Mouse (Mus musculus): Measurements from ENCODE around the gene Mus81. TPM values are rescaled to one million over a fixed set of nuclear protein-coding genes. Genes with fewer than 3 reads are reported as not detected.

The Mus81 gene
- polyA plus RNA-seq, 1 experiment from 2014 or later = 46.6 TPM

DNA sequence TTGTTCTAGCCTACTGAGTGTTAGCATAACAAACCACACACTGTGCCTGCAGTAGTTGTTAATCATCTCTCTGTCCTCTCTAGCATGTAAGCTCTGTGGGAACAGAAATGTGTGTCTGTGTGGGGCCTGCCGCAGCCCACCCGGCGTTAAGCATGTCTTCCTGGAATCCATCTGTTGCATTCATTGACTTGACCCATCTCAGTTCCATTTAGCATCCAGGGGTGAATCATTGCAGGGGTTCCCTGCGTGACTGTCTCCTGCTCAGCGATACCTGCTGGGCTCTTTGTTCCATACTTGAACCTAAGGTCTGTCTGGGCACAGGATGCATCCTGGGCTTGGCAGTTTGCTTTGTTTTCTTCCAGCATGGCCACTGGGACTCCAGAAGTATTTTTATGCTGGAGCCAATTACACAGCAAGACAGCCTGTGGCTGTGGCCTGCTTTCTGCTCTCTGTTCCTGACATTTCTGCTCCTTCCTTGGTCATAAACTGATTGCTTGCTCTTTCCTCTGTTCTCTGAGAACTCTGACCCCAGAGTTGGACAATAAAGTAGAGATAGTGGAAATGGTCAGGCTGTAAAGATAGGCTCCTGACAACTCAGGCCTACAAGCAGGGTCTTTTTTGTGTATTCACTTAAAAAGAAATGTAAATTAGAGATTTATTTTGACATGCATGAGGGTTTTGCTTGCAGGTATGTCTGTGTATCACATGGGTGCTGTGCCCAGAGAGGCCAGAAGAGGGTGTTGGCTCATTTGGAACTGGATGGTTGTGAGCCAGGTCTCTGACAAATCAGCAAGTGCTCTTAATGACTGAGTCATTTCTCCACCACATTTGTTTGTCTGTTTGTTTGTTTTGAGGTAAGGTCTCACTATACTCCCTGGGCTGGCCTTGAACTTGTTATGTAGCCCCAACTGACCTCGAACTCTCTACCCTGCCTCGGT, 27.9 kb upstream of the Mus81 start:
- Histone ChIP-seq H3K36me3 (ENCODE audit: control insufficient read depth, insufficient read depth, low read length) (no peaks in the 10 kb centered on the region), H3K4me3 (ENCODE audit: low read depth, low read length) (no peak overlapping the region), H3K9me3 (ENCODE audit: control insufficient read depth, low read depth, low read length) (no peaks in the 10 kb centered on the region), H3K27me3 (ENCODE audit: control insufficient read depth, insufficient read depth, low read length) (no peaks in the 10 kb centered on the region), H3K4me2 (replicated peaks; ENCODE audit: low read depth, low read length) (no peak overlapping the region), H3K9ac (replicated peaks; ENCODE audit: low read depth, low read length) (no peak overlapping the region), H3K27ac (ENCODE audit: low read length) (no peak overlapping the region), H3K4me1 (ENCODE audit: control insufficient read depth, insufficient read depth, low read length) (peaks cover 4% of the 10 kb centered on the region; the same call in 1 of the 2 replicates)
- no peak for ATAC-seq (ENCODE audit: insufficient number of reproducible peaks, insufficient read depth, low FRiP score, low read depth)
- 87% methylated on average over 7 of the region's 7 CpGs for WGBS

DNA sequence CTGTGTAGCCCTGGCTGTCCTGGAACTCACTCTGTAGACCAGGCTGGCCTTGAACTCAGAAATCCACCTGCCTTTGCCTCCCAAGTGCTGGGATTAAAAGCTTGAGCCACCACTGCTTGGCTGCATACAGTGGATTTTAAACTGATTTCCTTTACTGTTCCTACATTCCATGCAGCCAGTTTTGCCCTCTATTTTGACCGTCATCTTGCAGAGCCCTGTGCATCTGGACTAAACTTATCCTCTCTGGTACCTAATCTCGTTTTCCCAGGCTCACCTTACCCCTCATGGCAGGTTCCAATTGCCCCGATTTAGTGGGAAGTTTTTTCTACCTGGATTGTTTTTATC, 24.8 kb upstream of the Mus81 start:
- ATAC-seq (ENCODE audit: insufficient number of reproducible peaks, insufficient read depth, low FRiP score, low read depth) = no peak
- Histone ChIP-seq H3K36me3 (ENCODE audit: control insufficient read depth, insufficient read depth, low read length) (no peaks in the 10 kb centered on the region), H3K4me3 (ENCODE audit: low read depth, low read length) (no peak overlapping the region), H3K4me2 (replicated peaks; ENCODE audit: low read depth, low read length) (no peak overlapping the region), H3K27me3 (ENCODE audit: control insufficient read depth, insufficient read depth, low read length) (no peaks in the 10 kb centered on the region), H3K9me3 (ENCODE audit: control insufficient read depth, low read depth, low read length) (no peaks in the 10 kb centered on the region), H3K27ac (ENCODE audit: low read length) (no peak overlapping the region), H3K4me1 (ENCODE audit: control insufficient read depth, insufficient read depth, low read length) (peaks cover 8% of the 10 kb centered on the region; the same call in 1 of the 2 replicates), H3K9ac (replicated peaks; ENCODE audit: low read depth, low read length) (no peak overlapping the region)
- WGBS = 81% methylated on average over 3 of the region's 3 CpGs

DNA sequence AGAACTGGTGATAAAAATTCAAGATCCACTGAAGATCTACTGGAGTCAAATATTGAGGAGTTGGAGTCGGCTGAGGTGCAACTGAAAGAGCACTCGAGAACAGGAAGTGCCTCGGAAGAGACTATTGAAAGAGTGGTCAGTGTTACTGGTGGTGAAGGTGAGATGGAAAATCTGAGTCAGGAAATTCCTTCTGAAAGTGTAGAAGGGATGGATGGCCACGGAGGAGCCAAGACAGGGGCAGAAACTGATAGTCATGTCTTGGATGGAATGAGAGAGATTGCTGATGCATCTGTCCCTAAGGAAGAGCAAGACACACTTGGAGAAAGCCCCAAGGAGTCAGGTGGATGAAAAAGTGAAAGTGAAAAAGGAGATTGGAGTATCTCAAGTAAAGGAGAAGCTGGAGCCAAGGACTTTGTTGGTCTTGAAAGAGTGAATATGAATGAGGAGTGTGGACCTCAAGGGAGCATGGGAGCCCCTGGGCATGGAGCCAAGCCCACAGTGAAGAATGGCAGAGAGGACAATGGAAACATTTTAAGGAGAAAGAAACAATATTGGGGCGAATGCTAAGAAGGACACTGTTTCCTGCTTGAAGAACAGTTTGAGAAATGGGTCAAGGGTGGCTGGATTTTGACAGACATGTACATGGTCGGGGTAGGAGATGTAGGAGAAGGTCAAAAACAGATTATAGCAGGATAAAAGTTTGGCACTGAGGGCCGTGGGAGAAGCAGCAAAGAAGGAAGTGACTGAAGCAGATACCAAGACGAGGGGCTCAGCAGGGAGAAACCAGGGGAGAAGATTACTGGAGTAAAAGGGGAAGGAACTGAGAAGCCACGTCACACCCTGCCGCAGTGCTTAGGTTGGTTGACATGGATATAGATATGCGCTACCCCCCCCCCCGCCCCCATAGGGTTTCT, 24.1 kb upstream of the Mus81 start:
- Histone ChIP-seq H3K36me3 (ENCODE audit: control insufficient read depth, insufficient read depth, low read length) (no peaks in the 10 kb centered on the region), H3K4me1 (ENCODE audit: control insufficient read depth, insufficient read depth, low read length) (peaks cover 8% of the 10 kb centered on the region; the same call in 1 of the 2 replicates), H3K4me2 (replicated peaks; ENCODE audit: low read depth, low read length) (no peak overlapping the region), H3K27me3 (ENCODE audit: control insufficient read depth, insufficient read depth, low read length) (no peaks in the 10 kb centered on the region), H3K27ac (ENCODE audit: low read length) (0 out of 2 replicates have a peak overlapping the region, but pooled peaks have one; percentile 3), H3K9me3 (ENCODE audit: control insufficient read depth, low read depth, low read length) (no peaks in the 10 kb centered on the region), H3K4me3 (ENCODE audit: low read depth, low read length) (no peak overlapping the region), H3K9ac (replicated peaks; ENCODE audit: low read depth, low read length) (no peak overlapping the region)
- 77% methylated on average over 12 of the region's 12 CpGs for WGBS
- no peak for ATAC-seq (ENCODE audit: insufficient number of reproducible peaks, insufficient read depth, low FRiP score, low read depth)

DNA sequence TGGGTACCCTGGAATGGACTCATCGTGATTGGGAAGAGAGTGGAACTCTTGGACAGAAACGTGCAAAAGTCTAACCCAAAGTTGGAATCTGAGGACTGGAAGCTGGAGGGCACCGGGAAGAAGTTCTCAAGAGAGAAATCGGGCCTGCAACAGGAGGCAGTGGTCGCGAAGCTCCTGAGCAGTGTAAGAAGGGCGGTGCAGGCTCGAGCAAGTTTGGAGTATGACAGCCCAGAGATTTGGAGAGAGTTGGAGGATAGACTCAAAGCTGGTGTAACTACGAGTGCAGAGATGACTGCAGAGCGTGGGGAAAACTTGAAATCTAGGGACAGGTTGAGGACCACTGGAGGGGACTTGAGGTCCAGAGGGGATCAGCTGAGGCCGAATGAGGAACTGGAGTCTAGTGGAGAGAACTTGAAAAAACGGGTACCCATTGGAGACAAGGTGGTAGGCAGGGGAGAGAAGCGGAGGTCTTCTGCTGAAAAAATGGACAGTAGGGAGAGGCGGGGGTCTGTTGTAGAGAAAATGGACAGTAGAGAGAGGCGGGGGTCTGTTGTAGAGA, 23.0 kb upstream of the Mus81 start:
- ATAC-seq (ENCODE audit: insufficient number of reproducible peaks, insufficient read depth, low FRiP score, low read depth) = no peak
- no peaks in the 10 kb centered on the region for H3K36me3 ChIP-seq (ENCODE audit: control insufficient read depth, insufficient read depth, low read length)
- 0 out of 2 replicates have a peak overlapping the region, but pooled peaks have one; percentile 10 for H3K27ac ChIP-seq (ENCODE audit: low read length)
- no peaks in the 10 kb centered on the region for H3K9me3 ChIP-seq (ENCODE audit: control insufficient read depth, low read depth, low read length)
- WGBS = 46% methylated on average over 15 of the region's 15 CpGs
- peak overlapping the region; percentile 76 for H3K4me2 ChIP-seq (replicated peaks; ENCODE audit: low read depth, low read length)
- H3K9ac ChIP-seq (replicated peaks; ENCODE audit: low read depth, low read length) = peak overlapping the region; percentile 57
- H3K27me3 ChIP-seq (ENCODE audit: control insufficient read depth, insufficient read depth, low read length) = no peaks in the 10 kb centered on the region
- H3K4me3 ChIP-seq (ENCODE audit: low read depth, low read length) = peak overlapping the region; percentile 45
- H3K4me1 ChIP-seq (ENCODE audit: control insufficient read depth, insufficient read depth, low read length) = peaks cover 8% of the 10 kb centered on the region; the same call in 1 of the 2 replicates

DNA sequence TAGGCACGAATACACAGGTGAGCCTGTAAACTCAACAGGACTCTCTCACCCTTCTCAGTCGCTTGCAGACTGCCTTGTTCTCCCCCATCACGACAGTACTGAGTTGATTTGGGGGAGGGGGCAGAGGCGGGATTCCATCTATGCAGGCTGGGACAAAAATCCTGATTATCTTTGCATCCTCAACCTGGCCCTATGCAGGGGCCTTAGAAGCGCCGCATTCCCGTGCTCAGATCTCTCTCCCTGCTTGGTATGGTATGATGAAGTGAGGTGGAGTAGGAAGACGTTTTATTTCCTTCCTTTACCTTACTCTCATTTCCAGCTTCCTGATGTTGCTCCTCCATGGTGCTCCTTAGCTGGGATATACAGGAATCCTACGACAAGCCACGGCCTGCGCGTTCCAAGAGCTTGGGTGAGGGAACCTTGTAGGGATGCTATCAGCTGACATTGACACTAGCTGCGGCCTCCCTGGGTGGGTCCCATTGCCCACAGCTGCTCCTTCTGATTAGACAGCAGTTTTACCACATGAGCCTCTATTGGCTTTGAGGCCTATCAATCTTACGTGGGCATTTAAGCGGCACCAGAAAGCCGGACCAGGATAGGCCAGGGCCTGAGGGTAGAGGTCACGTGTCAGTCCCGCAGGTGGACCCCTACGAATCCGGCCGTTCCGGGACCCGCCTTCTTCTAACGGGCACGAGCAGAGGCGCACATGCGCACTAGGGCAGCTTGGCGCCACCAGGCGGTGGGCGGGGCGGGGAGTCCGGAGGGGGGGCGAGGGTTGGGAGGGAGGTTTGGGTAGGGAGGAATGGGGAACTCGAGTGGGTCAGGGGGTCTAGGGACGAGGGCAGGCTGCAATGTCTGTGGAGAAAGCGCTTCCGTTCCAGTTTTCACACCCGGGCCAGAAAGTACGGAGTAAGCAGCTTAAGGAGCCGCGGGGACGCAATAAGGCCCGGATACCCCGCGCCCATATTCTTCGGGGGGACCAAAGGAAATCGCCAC, 22.1 kb upstream of the Mus81 start, which contains the start of gene Snx32:
Snx32 (minus strand) TSS at position 508 of the 996 bp plus-strand sequence.
- Histone ChIP-seq H3K9me3 (ENCODE audit: control insufficient read depth, low read depth, low read length) (no peaks in the 10 kb centered on the region), H3K4me3 (ENCODE audit: low read depth, low read length) (peak within 1 kb of the TSS; percentile 45), H3K27me3 (ENCODE audit: control insufficient read depth, insufficient read depth, low read length) (no peaks in the 10 kb centered on the region), H3K4me2 (replicated peaks; ENCODE audit: low read depth, low read length) (peak within 1 kb of the TSS; percentile 76), H3K36me3 (ENCODE audit: control insufficient read depth, insufficient read depth, low read length) (no peaks in the 10 kb centered on the region), H3K4me1 (ENCODE audit: control insufficient read depth, insufficient read depth, low read length) (peaks cover 8% of the 10 kb centered on the region; the same call in 1 of the 2 replicates), H3K9ac (replicated peaks; ENCODE audit: low read depth, low read length) (peak within 1 kb of the TSS; percentile 57), H3K27ac (ENCODE audit: low read length) (0 out of 2 replicates have a peak within 1 kb of the TSS, but pooled peaks have one; percentile 10)
- ATAC-seq (ENCODE audit: insufficient number of reproducible peaks, insufficient read depth, low FRiP score, low read depth) = peak; percentile 99
- WGBS = 3% methylated on average over 46 of the region's 47 CpGs

DNA sequence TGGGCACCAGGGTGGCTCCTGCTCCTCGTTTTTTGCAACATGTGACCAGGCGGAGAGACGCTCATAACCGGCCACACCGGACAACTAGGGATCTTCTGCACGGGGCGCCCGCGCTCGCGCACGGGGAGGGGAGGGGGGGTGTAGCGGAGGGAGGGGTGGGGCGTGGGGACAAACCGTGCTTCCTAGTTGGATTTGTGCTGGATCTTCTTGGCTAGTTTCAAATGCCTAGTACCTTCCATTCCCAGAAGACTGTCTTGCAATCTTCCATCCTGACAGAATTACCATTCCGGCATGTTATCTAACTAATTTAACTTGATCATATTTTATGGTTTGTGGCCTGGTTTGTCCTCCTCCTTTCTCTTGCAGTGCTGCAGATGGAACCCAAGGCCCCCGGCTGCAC, 15.5 kb upstream of the Mus81 start, which contains the start of gene 1700020D05Rik:
1700020D05Rik (minus strand) TSS at position 101 of the 400 bp plus-strand sequence.
- ATAC-seq (ENCODE audit: insufficient number of reproducible peaks, insufficient read depth, low FRiP score, low read depth) = no peak
- Histone ChIP-seq H3K4me1 (ENCODE audit: control insufficient read depth, insufficient read depth, low read length) (no peaks in the 10 kb centered on the region), H3K27ac (ENCODE audit: low read length) (no peak within 1 kb of the TSS), H3K4me2 (replicated peaks; ENCODE audit: low read depth, low read length) (no peak within 1 kb of the TSS), H3K9ac (replicated peaks; ENCODE audit: low read depth, low read length) (no peak within 1 kb of the TSS), H3K4me3 (ENCODE audit: low read depth, low read length) (no peak within 1 kb of the TSS), H3K36me3 (ENCODE audit: control insufficient read depth, insufficient read depth, low read length) (no peaks in the 10 kb centered on the region), H3K9me3 (ENCODE audit: control insufficient read depth, low read depth, low read length) (no peaks in the 10 kb centered on the region), H3K27me3 (ENCODE audit: control insufficient read depth, insufficient read depth, low read length) (no peaks in the 10 kb centered on the region)
- 62% methylated on average over 17 of the region's 17 CpGs for WGBS

DNA sequence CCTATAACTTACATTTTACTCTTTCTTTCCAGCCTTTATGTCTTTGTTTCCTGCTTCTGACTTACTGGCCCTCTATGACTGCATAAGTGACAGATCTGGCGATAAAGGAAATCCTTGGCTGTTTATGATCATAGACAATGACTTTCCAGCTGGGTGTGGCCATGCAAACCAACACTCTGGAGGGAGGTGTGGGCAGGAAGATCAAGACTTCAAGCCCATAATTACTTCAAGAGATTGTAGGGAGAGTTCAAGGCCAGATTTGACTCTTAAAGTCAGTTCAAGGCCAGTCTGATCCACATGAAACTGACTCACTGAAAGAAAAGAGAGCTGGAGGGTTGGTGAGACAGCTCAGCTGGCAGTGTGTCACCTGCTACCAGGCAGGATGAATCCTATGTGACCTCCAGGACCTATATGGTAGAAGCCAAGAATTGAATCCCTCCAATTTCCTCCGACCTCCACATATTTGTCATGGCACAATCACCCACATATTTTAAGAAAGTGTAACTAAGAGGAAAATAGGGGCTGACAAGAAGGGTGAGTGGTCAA, 12.2 kb upstream of the Mus81 start:
- WGBS = 84% methylated on average over 2 of the region's 2 CpGs
- Histone ChIP-seq H3K9ac (replicated peaks; ENCODE audit: low read depth, low read length) (no peak overlapping the region), H3K36me3 (ENCODE audit: control insufficient read depth, insufficient read depth, low read length) (peaks cover 16% of the 10 kb centered on the region), H3K27me3 (ENCODE audit: control insufficient read depth, insufficient read depth, low read length) (no peaks in the 10 kb centered on the region), H3K27ac (ENCODE audit: low read length) (no peak overlapping the region), H3K4me3 (ENCODE audit: low read depth, low read length) (no peak overlapping the region), H3K9me3 (ENCODE audit: control insufficient read depth, low read depth, low read length) (no peaks in the 10 kb centered on the region), H3K4me2 (replicated peaks; ENCODE audit: low read depth, low read length) (no peak overlapping the region), H3K4me1 (ENCODE audit: control insufficient read depth, insufficient read depth, low read length) (no peaks in the 10 kb centered on the region)
- no peak for ATAC-seq (ENCODE audit: insufficient number of reproducible peaks, insufficient read depth, low FRiP score, low read depth)

Measured in stomach, embryonic 14.5 days (tissue).